Mouse (Mus musculus) ES-E14 (cell line): ENCODE results near the gene Cul4a. TPM values are rescaled to one million over a fixed set of nuclear protein-coding genes. Genes with fewer than 3 reads are reported as not detected.

ENCODE experiments used
- DNase-seq: peaks from one replicate; pipeline ENCODE4 v3.0.0-alpha.2; 2013; ENCODE audit warnings: low read depth, low spot score
- H3K27ac ChIP-seq: 2 replicates; pipeline ENCODE4 v1.5.1; 2012; ENCODE audit warnings: low read depth, mild to moderate bottlenecking, low read length, moderate library complexity, mixed read lengths; ENCODE audit not compliant: poor library complexity, insufficient read depth, severe bottlenecking
- H3K36me3 ChIP-seq: 2 replicates; pipeline ENCODE4 v1.6.1; 2012; ENCODE audit warnings: mild to moderate bottlenecking, low read length, moderate library complexity, mixed read lengths; ENCODE audit not compliant: control insufficient read depth, poor library complexity, insufficient read depth, severe bottlenecking
- H3K4me1 ChIP-seq, 2 experiments: fragments of 150-350 bp in 1 of 2; sonication (generic) in 1 of 2; 2 replicates each; pipeline ENCODE4 v1.6.1; 2012; ENCODE audit warnings: low read length in 2 of 2, mild to moderate bottlenecking in 1 of 2, mixed read lengths in 1 of 2; ENCODE audit not compliant: control insufficient read depth in 2 of 2, insufficient read depth in 2 of 2, poor library complexity in 1 of 2
- H3K4me3 ChIP-seq, 2 experiments: fragments of 150-350 bp in 1 of 2; sonication (generic) in 1 of 2; 2 replicates each; pipeline ENCODE4 v1.5.1; 2012; ENCODE audit warnings: low read length in 2 of 2, low read depth in 1 of 2, mild to moderate bottlenecking in 1 of 2, mixed read lengths in 1 of 2; ENCODE audit not compliant: insufficient read depth in 1 of 2, poor library complexity in 1 of 2, severe bottlenecking in 1 of 2
- H3K9ac ChIP-seq: 2 replicates; pipeline ENCODE4 v1.6.1; 2012; ENCODE audit warnings: low read depth, mild to moderate bottlenecking, low read length, mixed read lengths; ENCODE audit not compliant: poor library complexity, insufficient read depth, severe bottlenecking
- H3K9me3 ChIP-seq: fragments of 150-350 bp; sonication (generic); 2 replicates; pipeline ENCODE4 v1.6.1; 2012; ENCODE audit warnings: low read depth, mild to moderate bottlenecking, low read length; ENCODE audit not compliant: control insufficient read depth, insufficient read depth
- CHD2 ChIP-seq: IDR thresholded peaks from 2 replicates; pipeline ENCODE4 v1.6.1; 2014; ENCODE audit warnings: mild to moderate bottlenecking, low read depth, low read length, inconsistent platforms
- HCFC1 ChIP-seq: IDR thresholded peaks from 2 replicates; pipeline ENCODE4 v1.6.1; 2012; ENCODE audit warnings: low read length, inconsistent platforms, borderline replicate concordance; ENCODE audit not compliant: insufficient read depth
- MAFK ChIP-seq: IDR thresholded peaks from 2 replicates; pipeline ENCODE4 v1.6.1; 2014; ENCODE audit warnings: mild to moderate bottlenecking, low read depth, low read length, inconsistent platforms; ENCODE audit not compliant: insufficient read depth
- ZC3H11A ChIP-seq: IDR thresholded peaks from 2 replicates; pipeline ENCODE4 v1.6.1; 2012; ENCODE audit warnings: low read depth, mild to moderate bottlenecking, inconsistent platforms, low read length, borderline replicate concordance
- ZNF384 ChIP-seq: IDR thresholded peaks from 2 replicates; pipeline ENCODE4 v1.6.1; 2012; ENCODE audit warnings: low read depth, low read length, inconsistent platforms
- in situ Hi-C, 2 experiments: fragments of 600-800 bp; cut with MboI; formaldehyde crosslinking; loops; one replicate each; pipeline ENCODE4 v1.15.1; 2025; ENCODE audit warnings: low sequenced_read_pairs in 2 of 2, inconsistent platforms in 1 of 2; ENCODE audit not compliant: unreplicated experiment in 2 of 2
- total RNA-seq: library from RNA; depleted of rRNA; stranded (reverse); fragments of 300-350 nt; gene quantifications from 2 replicates; pipeline ENCODE4 v1.2.3, GENCODE M21; 2012

The Cul4a gene
- total RNA-seq, 1 experiment = 42.7 TPM

- Histone ChIP-seq H3K27ac (no peak overlapping the region), H3K4me3 (no peak overlapping the region), H3K4me1 (no peaks in the 10 kb centered on the region), H3K36me3 (no peaks in the 10 kb centered on the region), H3K9ac (no peak overlapping the region), H3K9me3 (no peaks in the 10 kb centered on the region)
- in situ Hi-C loops = no loop called here
- DNase-seq = no peak
- TF ChIP-seq CHD2 (no peak), ZC3H11A (no peak), HCFC1 (no peak), ZNF384 (no peak), MAFK (no peak)
These were observed 6.5 kb downstream of the Cul4a start for GRCm38 (mm10) chr8:13111917-13112316.

GRCm38 (mm10) chr8:13113232-13113631 lies 7.8 kb downstream of the Cul4a start:
- no peak for TF ChIP-seq ZNF384
- no peak for TF ChIP-seq MAFK
- no peak for TF ChIP-seq CHD2
- TF ChIP-seq ZC3H11A = no peak
- no peak for TF ChIP-seq HCFC1
- in situ Hi-C loops = no loop called here

GRCm38 (mm10) chr8:13117096-13117495 lies 11.7 kb downstream of the Cul4a start:
- H3K9ac ChIP-seq = no peak overlapping the region
- no peaks in the 10 kb centered on the region for H3K4me1 ChIP-seq
- no peak overlapping the region for H3K4me3 ChIP-seq
- DNase-seq = no peak
- no peak overlapping the region for H3K27ac ChIP-seq
- no peaks in the 10 kb centered on the region for H3K9me3 ChIP-seq
- in situ Hi-C loops = no loop called here
- peaks cover 4% of the 10 kb centered on the region; the same call in 1 of the 2 replicates for H3K36me3 ChIP-seq
- TF ChIP-seq ZNF384 = no peak
- TF ChIP-seq HCFC1 = no peak
- no peak for TF ChIP-seq ZC3H11A
- no peak for TF ChIP-seq CHD2
- no peak for TF ChIP-seq MAFK

More at GRCm38 (mm10) chr8:13113232-13113631, 7.8 kb downstream of the Cul4a start:
- no peak overlapping the region for H3K4me3 ChIP-seq
- H3K9ac ChIP-seq = no peak overlapping the region
- no peaks in the 10 kb centered on the region for H3K4me1 ChIP-seq
- no peak for DNase-seq
- H3K9me3 ChIP-seq = no peaks in the 10 kb centered on the region
- peaks cover 4% of the 10 kb centered on the region; the same call in 1 of the 2 replicates for H3K36me3 ChIP-seq
- no peak overlapping the region for H3K27ac ChIP-seq

GRCm38 (mm10) chr8:13118516-13118915 lies 13.1 kb downstream of the Cul4a start:
- Histone ChIP-seq H3K27ac (peak overlapping the region; percentile 27; the same call in 1 of the 2 replicates), H3K4me1 (no peaks in the 10 kb centered on the region), H3K9ac (no peak overlapping the region), H3K9me3 (no peaks in the 10 kb centered on the region), H3K4me3 (no peak overlapping the region), H3K36me3 (peaks cover 4% of the 10 kb centered on the region; the same call in 1 of the 2 replicates)
- TF ChIP-seq ZNF384 (no peak), CHD2 (no peak), MAFK (no peak), ZC3H11A (no peak), HCFC1 (no peak)
- DNase-seq = no peak
- in situ Hi-C loops = no loop called here
